Mouse (Mus musculus) heart, adult 2 months (tissue): ENCODE measurements around the gene Krtcap2.

Source experiments
- CTCF ChIP-seq: fragments of 200-600 bp; IDR thresholded peaks from 2 replicates; pipeline ENCODE4 v1.8.1; 2022; ENCODE audit warnings: antibody characterized with exemption, mild to moderate bottlenecking, moderate library complexity
- POLR2A ChIP-seq: fragments of 200-500 bp; IDR thresholded peaks from 2 replicates; pipeline ENCODE4 v1.6.1; 2011; ENCODE audit warnings: mild to moderate bottlenecking, low read depth, low read length, control low read depth; ENCODE audit not compliant: insufficient read depth

GRCm38 (mm10) chr3:89215853-89216252 lies 29.9 kb upstream of the Krtcap2 start:
- no peak for TF ChIP-seq POLR2A
- no peak; the same call in 1 of the 2 replicates for TF ChIP-seq CTCF
